Mouse (Mus musculus) adrenal gland, postnatal 4 days (tissue): ENCODE measurements around the gene Gm20388. TPM values are rescaled to one million over a fixed set of nuclear protein-coding genes. Genes with fewer than 3 reads are reported as not detected.

Experiments used
- DNase-seq, 2 experiments: peaks; one replicate each; pipeline ENCODE4 v3.0.0; 2021 to 2022; ENCODE audit warnings: low spot score in 2 of 2, mixed read lengths in 2 of 2
- total RNA-seq, 2 experiments: library from RNA; stranded (reverse); gene quantifications; 2 replicates each; pipeline ENCODE4 v1.2.3; 2021

Gene Gm20388
- total RNA-seq, 2 experiments from 2014 or later: 8.8 TPM; not detected in 1

DNA sequence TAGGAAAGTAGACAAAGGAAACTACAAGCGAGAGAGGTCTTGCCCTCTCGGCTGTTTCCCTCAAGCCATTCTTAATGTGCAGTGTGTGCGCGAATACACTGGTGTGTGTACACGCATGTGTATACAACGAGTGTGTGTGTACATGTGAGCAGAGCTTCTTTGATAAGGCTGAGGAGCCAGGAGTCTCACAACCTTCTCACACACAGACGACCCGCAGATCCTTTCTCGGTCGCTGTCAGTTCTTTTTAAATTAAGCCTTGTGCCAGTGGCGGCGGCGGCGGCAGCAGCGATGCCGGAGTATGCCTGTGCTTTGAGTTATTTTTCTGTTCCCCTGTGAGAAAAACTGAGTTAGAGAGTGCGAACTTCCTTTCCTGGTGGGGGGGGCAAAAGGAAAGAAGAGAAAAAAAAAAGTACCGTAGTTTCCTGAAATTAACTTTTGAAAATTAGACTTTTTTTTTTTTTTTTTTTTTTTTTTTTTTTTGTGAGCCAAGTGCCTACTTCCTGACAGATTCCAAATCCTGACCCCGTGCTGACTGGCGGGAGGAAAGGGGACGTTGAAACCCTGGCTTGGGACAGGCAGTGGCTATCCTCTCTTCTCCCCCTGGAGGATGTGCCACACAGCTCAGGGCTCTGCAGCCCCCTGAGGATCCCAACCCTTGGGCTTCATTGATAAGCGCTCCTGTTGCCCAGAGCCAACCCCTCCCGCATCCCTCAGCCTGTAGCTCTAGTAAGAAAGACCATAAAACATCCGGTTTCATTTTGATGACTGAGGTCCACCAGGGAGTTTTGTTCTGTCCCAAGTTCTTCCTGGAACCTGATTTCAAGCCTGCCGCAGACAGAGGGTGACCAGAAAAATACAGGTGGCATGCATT lies 1038.2 kb downstream of the Gm20388 start:
- DNase-seq: no peak

DNA sequence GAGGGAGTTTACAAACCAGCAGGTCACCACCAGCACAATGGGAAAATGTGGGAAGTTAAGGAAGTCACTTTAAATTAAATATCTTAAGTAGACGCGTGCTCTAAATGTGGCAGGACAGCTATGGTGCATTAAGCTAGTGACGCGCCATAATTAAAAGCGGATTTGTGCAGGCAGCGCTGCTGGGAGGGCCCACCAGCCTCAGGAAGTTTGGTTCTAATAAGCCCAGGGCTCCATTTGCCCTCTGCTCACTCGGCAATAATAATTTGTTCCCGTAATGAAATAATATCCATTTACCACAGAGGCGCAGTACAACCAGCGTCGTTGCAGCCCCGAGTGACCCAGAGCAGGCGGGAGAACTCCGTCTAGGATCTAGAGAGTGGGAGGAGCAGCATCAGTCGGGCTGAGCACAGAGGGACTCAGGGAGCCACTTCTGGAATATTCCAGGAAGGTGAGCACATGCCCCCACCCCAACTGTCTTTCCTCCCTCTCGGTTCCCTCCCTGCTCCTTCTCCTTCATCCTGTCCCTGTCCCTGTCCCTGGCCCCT lies 1040.1 kb downstream of the Gm20388 start:
- no peak for DNase-seq

DNA sequence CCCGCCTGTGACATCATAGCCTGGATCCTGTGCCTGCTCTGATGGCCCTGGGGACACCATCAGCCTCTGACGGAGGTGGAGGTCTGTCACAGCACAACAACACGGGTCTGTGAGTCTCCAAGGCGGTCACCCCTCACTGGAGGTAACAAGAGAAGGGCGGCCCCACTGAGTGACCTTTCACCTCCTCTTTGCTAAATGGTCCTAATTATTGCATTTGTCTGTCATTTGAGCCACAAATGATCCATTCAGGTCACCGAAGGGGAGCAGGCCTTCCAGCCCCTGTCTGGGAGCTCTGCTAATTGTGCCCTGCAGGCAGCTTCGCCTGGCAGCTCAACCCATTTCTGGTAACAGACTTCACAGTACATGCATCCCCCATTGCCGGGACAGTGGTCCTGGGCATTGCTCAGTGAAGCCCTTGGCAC lies 1048.8 kb downstream of the Gm20388 start:
- no peak for DNase-seq

DNA sequence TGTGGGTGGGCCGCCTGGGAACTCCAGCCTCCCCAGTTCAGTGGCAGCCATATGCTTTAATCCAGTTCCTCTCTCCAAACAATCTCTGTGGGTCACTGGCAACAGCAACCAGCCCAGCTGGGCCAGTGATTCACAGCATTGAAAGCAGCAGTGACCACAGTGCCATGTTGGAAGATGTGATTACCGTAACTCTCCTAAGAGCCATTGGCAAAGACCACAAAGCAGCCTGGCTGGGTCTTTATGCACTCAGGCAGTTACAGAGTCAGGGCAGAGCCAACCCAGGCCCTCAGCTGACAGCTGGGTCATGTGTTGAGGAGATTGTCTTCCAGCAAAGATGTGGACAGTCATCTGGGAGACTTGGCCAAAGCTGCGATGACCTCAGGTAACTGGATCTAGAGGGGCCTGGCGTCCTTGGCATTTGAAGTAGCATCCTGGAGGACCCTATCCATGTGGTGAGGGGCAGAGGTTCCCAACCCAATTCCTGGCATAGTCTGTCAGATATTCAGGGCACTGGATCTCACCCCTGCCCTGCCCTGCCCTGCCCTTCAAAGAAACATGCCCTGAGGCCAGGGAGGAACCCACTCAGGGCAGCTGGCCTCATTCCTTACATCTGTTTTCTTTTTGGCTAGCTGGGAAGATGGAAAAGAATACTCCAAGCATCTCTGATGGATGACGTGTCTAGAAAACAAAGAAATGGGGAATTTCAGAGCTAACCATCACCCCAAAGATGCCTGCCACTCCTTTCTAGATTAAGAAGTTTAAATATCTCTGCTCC lies 1052.2 kb downstream of the Gm20388 start:
- no peak for DNase-seq

DNA sequence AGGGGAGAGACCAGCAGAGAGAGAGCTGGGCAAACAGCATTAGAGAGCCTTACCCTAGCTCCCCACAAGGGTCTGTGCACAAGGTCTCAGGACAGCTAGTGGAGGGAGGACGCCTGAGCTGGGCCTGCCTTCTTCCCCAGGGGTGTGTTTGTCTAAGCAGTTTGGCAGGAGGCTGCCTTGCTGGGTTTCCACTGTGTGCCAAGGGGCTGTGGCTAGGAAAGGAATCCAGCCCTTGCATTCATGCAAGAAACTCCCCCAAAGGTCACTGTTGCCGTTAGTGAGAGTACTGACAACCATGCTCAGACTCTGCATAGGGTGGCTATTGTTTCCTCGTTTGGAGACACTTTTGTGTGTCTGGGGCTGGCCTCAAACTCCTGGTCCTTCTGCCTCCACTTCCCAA lies 1055.9 kb downstream of the Gm20388 start:
- no peak for DNase-seq

DNA sequence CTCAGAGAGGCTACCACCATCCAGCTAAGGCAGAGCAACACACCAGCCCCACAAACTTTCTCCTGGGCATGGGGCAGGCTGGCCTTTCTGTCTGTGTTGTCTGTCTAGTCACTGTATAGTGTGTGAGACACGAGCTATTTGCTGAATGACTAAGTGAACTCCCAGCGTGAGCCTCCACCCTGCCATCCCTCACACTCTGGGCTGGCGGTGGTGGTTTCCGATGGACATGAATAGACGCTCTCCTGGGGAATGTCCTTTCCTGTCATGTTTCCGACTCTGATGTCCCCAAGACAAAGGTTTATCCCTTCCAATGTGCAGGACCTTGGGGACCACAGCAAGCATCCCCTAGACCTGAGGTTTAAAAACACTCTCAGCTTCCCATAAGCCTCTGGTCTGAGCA lies 1057.7 kb downstream of the Gm20388 start:
- no peak for DNase-seq

DNA sequence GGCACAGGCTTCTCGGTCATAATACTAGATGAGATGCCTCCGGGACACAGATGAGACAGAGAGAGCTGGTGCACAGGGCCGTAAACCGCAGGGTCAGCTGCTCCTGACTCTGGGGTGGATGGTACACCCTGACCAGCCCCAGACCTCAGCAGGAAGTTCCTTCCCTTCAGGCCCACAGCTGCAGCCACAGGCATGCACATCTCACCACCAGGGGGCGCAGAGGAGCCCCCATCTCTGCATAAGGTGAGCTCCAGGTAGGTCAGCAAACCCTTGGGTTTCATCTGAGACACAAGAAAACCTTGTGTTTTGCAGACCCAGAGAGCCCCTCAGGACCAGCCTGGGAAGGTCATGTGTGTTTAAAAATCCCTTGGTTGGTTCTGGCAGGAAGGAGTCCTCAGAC lies 1059.7 kb downstream of the Gm20388 start:
- DNase-seq: peak in 1 of 2 experiments; percentile 16

DNA sequence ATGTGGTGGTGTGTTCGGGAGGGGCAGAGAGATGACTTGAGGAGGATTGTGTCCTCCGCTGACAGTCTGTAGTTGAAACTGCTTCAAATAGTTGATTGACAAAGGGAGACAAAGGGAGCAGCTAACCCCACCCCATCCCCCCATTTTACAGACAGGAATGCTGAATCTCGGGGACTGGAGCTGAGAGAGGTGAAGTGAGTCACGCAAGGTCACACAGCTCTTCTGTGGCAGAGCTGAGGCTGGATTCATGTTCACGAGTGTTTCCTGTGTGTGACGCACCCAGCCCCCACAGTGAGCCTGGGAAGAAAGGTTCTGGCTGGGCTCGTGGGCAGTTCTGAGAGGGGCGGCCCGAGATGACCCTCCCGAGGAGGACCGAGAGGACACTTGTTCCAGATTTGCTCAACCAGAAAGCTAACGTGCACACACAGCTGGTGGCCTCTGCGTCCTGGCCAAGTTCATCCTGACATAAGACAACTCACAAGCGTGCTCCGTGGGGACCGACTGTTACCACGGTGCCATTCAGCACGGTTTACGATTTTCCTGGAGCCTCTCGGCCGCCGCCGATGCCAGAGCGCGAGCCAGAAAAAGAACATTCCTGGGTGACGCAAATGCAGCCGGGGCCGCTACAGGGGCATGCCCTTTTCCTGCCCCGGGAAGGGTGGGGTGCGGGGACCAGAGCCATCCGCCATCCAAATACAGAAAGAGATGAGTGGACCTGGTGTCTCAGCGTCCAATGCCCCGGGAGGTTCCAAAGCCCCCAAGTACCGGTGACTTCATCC lies 1061.2 kb downstream of the Gm20388 start:
- no peak for DNase-seq

DNA sequence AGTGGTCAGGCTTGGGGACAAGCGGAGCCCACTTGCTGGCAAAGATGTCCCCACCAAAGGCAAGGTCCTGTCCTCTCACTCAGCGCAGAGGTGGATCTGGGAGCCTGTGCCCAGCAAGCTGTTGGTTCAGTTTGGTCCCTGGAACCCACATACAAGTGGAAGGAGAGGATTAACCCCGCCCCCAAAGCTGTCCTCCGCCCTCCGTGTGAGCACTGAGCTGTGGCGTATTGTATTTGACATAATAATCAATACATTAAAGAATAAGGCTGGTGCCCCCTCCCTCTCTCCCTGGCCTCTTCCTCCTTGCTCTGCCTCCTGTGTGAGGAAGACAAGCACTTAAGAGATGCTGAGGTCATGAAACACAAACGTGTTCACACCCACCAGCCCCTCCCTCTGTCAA lies 1062.4 kb downstream of the Gm20388 start:
- DNase-seq: no peak

DNA sequence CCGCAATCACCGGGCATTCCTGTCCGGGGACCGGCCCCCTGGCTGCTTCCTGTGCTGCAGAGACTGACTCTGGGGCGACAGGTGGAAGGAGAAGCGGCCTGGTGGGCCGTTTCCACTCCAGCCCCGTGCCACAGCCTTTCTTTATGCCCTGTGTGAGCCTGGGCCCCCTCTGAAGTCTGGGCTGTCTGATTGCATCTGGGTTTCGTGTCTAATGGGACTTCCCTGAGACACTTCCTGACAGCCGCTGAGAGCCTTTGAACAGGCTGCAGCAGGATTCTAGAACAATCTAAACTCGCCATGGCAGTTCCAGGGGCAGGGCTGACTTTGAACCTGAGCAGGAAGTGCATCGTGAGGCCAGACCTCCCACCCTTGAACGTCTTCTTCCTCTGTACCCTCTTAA lies 1066.5 kb downstream of the Gm20388 start:
- DNase-seq: no peak

DNA sequence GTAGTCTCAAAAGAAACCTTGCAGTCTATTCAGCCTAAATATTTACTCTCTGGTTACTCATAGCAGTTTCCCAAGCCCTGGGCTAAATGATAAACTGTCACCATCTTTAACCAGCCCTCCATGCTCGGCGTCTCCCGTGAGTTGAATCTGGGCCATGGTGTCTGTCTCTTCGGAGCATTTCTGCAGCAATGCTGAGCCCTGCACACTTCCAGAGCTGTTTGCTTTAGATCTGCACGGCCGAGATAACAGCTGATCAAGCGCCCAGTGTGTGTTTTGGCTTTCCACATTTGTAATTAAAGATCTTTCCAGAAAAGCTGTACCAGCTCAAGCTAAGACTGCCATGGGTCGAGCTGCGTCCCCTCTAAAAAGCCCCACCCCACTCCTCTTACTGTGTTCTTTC lies 1068.6 kb downstream of the Gm20388 start:
- no peak for DNase-seq

DNA sequence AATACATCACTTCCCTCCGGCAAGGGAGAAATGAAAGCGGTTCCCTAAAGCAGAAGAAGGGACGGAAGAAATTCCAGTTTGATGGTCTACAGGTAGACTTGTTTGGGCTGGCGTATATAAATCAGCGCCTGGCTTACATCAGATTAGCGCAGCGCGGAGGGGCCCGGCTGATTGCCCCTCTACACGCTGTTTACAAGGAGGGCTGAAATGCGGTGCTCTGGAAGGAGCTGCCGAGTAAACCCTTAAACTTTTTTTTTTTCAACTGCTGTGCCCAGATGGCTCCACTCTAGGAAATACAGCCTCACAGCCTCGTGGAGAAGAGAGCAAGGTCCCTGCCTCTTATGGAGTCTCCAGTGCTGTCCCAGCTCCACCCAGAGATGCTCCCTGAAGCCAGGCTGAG lies 1070.3 kb downstream of the Gm20388 start:
- no peak for DNase-seq

DNA sequence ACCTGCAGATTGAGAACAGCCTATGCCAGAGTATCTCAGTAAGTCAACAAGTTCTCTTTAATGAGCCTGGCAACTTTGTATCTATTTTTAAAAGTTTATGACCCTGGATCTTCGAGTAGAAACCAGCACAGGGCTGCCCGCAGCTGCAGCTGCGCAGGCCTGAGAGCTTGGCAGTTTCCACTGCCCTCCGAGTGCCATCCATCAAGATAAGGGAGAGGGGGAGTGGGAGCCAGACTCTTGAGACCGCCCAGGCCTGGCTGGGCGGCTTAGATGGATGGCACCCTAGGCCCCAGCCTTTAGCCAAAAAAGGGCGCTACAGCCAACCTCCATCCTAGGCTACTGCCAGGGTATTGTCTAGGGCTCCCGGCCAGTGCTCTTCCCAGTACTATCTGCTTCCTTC lies 1074.2 kb downstream of the Gm20388 start:
- DNase-seq: no peak

DNA sequence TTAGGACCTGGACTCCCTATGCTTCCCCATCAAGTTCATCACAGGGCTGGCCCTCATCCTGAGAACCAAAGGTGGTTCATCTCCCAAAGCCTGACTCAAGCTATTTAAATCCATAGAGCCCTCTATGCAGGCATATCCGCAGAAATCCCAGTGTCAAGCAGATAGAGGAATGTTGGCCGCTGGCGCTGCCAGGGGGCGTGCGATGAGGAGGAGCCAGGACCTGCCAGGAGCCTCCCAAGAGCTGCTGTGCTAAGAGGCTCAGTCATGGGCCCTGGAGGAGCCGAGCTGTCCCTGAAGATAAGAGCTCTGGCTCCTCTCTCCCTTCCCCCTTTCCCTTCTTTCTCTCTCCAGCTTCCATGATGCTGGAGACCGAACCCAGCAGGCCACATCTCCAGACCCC lies 1075.4 kb downstream of the Gm20388 start:
- no peak for DNase-seq

DNA sequence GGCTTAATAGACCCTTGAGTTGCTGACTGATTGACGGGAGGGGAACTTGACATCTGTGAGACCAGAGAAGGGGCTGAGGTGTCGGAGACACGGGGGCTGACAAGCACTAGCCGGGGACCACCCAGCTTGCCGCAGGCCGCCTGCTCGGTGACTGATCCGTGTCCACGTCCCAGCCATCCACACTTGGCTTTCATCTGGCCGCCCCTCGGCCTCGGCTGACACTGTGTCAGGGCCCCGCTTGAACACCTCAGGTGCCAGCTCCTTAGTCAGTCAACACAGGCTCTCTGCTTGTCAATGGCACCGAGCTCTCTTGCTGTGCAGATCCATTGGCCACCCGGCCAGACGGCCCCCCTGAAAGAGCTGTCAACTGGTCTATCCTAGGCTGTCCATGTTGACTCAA lies 1083.1 kb downstream of the Gm20388 start:
- DNase-seq: no peak

DNA sequence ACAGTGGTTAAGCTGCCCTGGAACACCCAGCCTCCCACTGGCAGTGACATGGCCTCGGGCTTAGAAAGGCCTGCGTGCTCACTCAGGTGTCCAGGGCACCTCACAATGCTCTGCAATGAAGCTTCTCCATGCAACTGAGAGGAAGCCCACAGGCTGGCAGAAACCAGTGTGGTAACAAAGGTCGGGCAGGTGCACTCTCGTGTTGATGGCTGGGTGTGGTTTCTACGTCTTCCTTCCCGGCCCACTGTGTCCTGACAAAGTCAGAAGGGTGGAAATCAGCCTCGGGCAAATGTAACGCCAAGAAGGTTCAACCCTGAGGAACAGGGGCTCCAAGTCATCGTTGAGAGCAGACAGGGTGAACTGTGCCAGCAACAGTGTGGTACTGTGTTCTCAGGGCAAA lies 1084.8 kb downstream of the Gm20388 start:
- DNase-seq: no peak

DNA sequence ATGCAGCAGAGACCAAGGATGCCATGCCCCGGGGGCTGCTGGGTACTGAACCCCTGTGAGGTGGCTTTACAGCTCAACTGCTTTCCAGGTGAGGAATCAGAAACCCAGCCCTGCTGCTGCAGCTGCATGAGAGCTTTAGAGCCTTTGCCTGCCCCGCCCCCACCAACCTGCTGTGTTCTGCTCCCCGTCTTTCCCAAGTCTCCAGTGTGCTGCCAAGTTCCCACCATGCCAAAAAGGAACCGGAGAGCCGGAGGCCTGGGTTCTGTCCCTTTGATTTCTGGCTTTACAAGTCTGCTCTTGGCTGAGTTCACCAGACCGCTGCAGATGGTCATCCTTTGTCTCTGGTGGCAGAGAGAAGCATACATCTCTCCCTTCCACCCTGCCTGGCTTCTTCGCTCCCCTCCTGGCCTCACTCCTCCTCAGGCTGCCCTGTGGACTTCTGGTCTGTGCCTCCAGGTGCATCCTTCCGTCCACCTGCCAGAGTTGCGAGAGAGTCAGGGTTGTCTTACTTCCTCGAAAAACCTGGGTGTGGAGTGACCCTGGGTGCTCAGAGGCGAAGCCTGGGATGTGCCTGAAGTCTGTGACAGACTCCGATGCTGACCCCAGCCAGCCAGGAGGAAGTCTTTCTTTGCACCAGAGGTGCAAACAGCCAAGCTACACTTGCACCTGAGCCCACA lies 1086.4 kb downstream of the Gm20388 start:
- no peak for DNase-seq

DNA sequence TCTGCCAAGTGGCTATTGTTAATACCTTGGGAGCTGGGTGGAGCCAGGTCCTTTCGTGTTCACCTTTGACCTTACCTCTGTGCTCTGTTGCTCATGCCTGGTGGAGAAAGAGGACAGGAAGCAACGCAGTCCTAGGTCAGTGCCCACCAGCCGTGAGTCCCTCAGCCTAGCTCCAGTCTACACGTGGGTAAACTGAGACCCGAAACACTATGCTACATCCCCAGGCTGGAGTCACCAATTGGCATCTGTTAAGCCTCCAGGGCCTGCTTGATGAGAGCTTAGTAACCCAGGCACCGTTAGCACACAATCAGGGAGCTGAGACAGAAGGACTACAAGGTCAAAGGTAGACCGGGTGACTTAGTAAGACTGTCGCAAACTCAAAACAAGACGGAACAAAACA lies 1087.3 kb downstream of the Gm20388 start:
- DNase-seq: no peak

DNA sequence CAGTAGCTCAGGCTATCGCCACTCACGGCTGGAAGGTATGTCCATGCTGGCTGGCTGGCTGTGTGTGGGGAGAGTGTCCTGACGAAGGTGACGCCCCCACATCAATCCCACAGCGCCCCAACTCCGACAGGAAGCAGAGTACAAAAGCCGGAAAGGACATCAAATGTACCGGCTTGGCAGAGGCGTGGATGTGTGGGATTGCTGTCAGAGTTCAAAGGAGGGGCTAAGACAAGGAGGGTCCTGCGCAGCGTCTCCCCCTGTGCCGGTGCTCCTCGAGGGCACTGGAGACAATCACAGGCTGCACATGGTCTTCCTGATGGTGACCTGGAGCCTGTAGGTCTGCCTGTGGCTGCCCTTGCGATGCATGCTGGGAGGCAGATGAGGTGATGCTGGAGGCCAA lies 1088.3 kb downstream of the Gm20388 start:
- no peak for DNase-seq

DNA sequence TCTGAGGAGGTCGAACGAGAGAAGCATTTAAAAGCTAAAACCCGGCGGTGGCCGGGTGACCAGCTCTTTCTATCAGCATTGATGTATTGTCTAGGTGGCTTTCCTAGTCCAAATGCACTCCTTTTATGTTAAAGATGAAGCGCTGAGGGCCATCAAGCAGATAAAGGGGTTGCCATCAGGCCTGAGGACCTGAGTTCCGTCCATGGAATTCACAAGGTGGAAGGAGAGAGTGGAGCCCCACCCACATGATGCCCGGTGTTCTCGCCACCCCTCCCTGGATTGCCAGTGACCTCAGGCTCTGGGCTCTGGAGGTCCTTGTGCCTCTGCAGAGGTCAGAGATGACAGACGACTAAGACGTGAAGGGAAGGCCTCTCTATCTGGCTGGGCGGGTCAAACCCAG lies 1091.3 kb downstream of the Gm20388 start:
- no peak for DNase-seq
